Mouse (Mus musculus): ENCODE results near the gene Zbtb16. TPM values are rescaled to one million over a fixed set of nuclear protein-coding genes. Genes with fewer than 3 reads are reported as not detected.

Zbtb16 gene
- polyA plus RNA-seq, 1 experiment, result 0.02 TPM

GRCm38 (mm10) chr9:48831560-48832460 is 4.2 kb downstream of the Zbtb16 start:
- Histone ChIP-seq H3K9me3 (ENCODE audit: control insufficient read depth, low read length) (no peaks in the 10 kb centered on the region; the same call in 1 of the 2 replicates), H3K4me3 (replicated peaks) (no peak overlapping the region), H3K36me3 (ENCODE audit: control insufficient read depth) (no peaks in the 10 kb centered on the region), H3K27me3 (ENCODE audit: control insufficient read depth) (peaks cover 59% of the 10 kb centered on the region), H3K4me1 (ENCODE audit: control insufficient read depth) (peaks cover 15% of the 10 kb centered on the region)
- no peak for TF ChIP-seq GATA1 (IDR thresholded peaks at IDR 0.05; ENCODE audit: low read length)
- no peak for TF ChIP-seq TAL1 (IDR thresholded peaks at IDR 0.05; ENCODE audit: low read length)

- peaks cover 39% of the 10 kb centered on the region for H3K27me3 ChIP-seq (ENCODE audit: control insufficient read depth)
- H3K4me3 ChIP-seq (replicated peaks), result no peak overlapping the region
- no peak for TF ChIP-seq GATA1 (IDR thresholded peaks at IDR 0.05; ENCODE audit: low read length)
- no peak for TF ChIP-seq TAL1 (IDR thresholded peaks at IDR 0.05; ENCODE audit: low read length)
- no peaks in the 10 kb centered on the region for H3K36me3 ChIP-seq (ENCODE audit: control insufficient read depth)
- peaks cover 12% of the 10 kb centered on the region for H3K4me1 ChIP-seq (ENCODE audit: control insufficient read depth)
- no peaks in the 10 kb centered on the region for H3K9me3 ChIP-seq (ENCODE audit: control insufficient read depth, low read length)
Observed at GRCm38 (mm10) chr9:48828839-48829238, 7.2 kb downstream of the Zbtb16 start.

GRCm38 (mm10) chr9:48826377-48826889 is 9.6 kb downstream of the Zbtb16 start:
- no peak for TF ChIP-seq TAL1 (IDR thresholded peaks at IDR 0.05; ENCODE audit: low read length)
- TF ChIP-seq GATA1 (IDR thresholded peaks at IDR 0.05; ENCODE audit: low read length), result no peak
- H3K36me3 ChIP-seq (ENCODE audit: control insufficient read depth), result no peaks in the 10 kb centered on the region

GRCm38 (mm10) chr9:48824533-48825130 is 11.4 kb downstream of the Zbtb16 start:
- H3K36me3 ChIP-seq (ENCODE audit: control insufficient read depth), result no peaks in the 10 kb centered on the region
- peaks cover 29% of the 10 kb centered on the region for H3K27me3 ChIP-seq (ENCODE audit: control insufficient read depth)
- H3K9me3 ChIP-seq (ENCODE audit: control insufficient read depth, low read length), result no peaks in the 10 kb centered on the region
- no peak for TF ChIP-seq GATA1 (IDR thresholded peaks at IDR 0.05; ENCODE audit: low read length)
- TF ChIP-seq TAL1 (IDR thresholded peaks at IDR 0.05; ENCODE audit: low read length), result no peak
- peaks cover 16% of the 10 kb centered on the region for H3K4me1 ChIP-seq (ENCODE audit: control insufficient read depth)
- H3K4me3 ChIP-seq (replicated peaks), result no peak overlapping the region

More at GRCm38 (mm10) chr9:48826377-48826889, 9.6 kb downstream of the Zbtb16 start:
- no peaks in the 10 kb centered on the region for H3K9me3 ChIP-seq (ENCODE audit: control insufficient read depth, low read length)
- peaks cover 15% of the 10 kb centered on the region for H3K4me1 ChIP-seq (ENCODE audit: control insufficient read depth)
- H3K4me3 ChIP-seq (replicated peaks), result no peak overlapping the region
- peaks cover 29% of the 10 kb centered on the region for H3K27me3 ChIP-seq (ENCODE audit: control insufficient read depth)

- TF ChIP-seq TAL1 (IDR thresholded peaks at IDR 0.05; ENCODE audit: low read length), result no peak
- no peak for TF ChIP-seq GATA1 (IDR thresholded peaks at IDR 0.05; ENCODE audit: low read length)
- no peak overlapping the region for H3K4me3 ChIP-seq (replicated peaks)
- H3K27me3 ChIP-seq (ENCODE audit: control insufficient read depth), result peaks cover 31% of the 10 kb centered on the region
- no peaks in the 10 kb centered on the region for H3K9me3 ChIP-seq (ENCODE audit: control insufficient read depth, low read length)
- peaks cover 19% of the 10 kb centered on the region for H3K4me1 ChIP-seq (ENCODE audit: control insufficient read depth)
- no peaks in the 10 kb centered on the region for H3K36me3 ChIP-seq (ENCODE audit: control insufficient read depth)
Observed at GRCm38 (mm10) chr9:48823851-48824250, 12.2 kb downstream of the Zbtb16 start.

- Histone ChIP-seq H3K4me1 (ENCODE audit: control insufficient read depth) (peaks cover 22% of the 10 kb centered on the region), H3K27me3 (ENCODE audit: control insufficient read depth) (peaks cover 31% of the 10 kb centered on the region), H3K9me3 (ENCODE audit: control insufficient read depth, low read length) (no peaks in the 10 kb centered on the region), H3K4me3 (replicated peaks) (no peak overlapping the region), H3K36me3 (ENCODE audit: control insufficient read depth) (no peaks in the 10 kb centered on the region)
- TF ChIP-seq GATA1 (IDR thresholded peaks at IDR 0.05; ENCODE audit: low read length) (no peak), TAL1 (IDR thresholded peaks at IDR 0.05; ENCODE audit: low read length) (no peak)
Observed at GRCm38 (mm10) chr9:48823319-48823705, 12.7 kb downstream of the Zbtb16 start.

- TF ChIP-seq TAL1 (IDR thresholded peaks at IDR 0.05; ENCODE audit: low read length), result no peak
- no peak for TF ChIP-seq GATA1 (IDR thresholded peaks at IDR 0.05; ENCODE audit: low read length)
- Histone ChIP-seq H3K4me1 (ENCODE audit: control insufficient read depth) (peaks cover 24% of the 10 kb centered on the region), H3K4me3 (replicated peaks) (no peak overlapping the region), H3K36me3 (ENCODE audit: control insufficient read depth) (no peaks in the 10 kb centered on the region), H3K27me3 (ENCODE audit: control insufficient read depth) (peaks cover 31% of the 10 kb centered on the region), H3K9me3 (ENCODE audit: control insufficient read depth, low read length) (no peaks in the 10 kb centered on the region)
Observed at GRCm38 (mm10) chr9:48822586-48823318, 13.3 kb downstream of the Zbtb16 start.

GRCm38 (mm10) chr9:48821916-48822585 is 14.0 kb downstream of the Zbtb16 start:
- H3K27me3 ChIP-seq (ENCODE audit: control insufficient read depth), result peaks cover 31% of the 10 kb centered on the region
- H3K4me3 ChIP-seq (replicated peaks), result no peak overlapping the region
- no peaks in the 10 kb centered on the region for H3K36me3 ChIP-seq (ENCODE audit: control insufficient read depth)
- H3K9me3 ChIP-seq (ENCODE audit: control insufficient read depth, low read length), result no peaks in the 10 kb centered on the region
- peaks cover 27% of the 10 kb centered on the region for H3K4me1 ChIP-seq (ENCODE audit: control insufficient read depth)
- no peak for TF ChIP-seq TAL1 (IDR thresholded peaks at IDR 0.05; ENCODE audit: low read length)
- no peak for TF ChIP-seq GATA1 (IDR thresholded peaks at IDR 0.05; ENCODE audit: low read length)
